Mouse (Mus musculus) megakaryocyte, embryonic 14.5 days (primary cell): ENCODE measurements around the gene D630039A03Rik.

ENCODE experiments used
- FLI1 ChIP-seq: IDR thresholded peaks from 2 replicates; pipeline ENCODE4 v1.6.1; 2012; ENCODE audit warnings: low read length, inconsistent platforms, mixed read lengths
- GATA1 ChIP-seq: IDR thresholded peaks from 3 replicates; pipeline ENCODE4 v1.6.1; 2012; ENCODE audit warnings: mixed read lengths, low read length, inconsistent platforms, borderline replicate concordance

DNA sequence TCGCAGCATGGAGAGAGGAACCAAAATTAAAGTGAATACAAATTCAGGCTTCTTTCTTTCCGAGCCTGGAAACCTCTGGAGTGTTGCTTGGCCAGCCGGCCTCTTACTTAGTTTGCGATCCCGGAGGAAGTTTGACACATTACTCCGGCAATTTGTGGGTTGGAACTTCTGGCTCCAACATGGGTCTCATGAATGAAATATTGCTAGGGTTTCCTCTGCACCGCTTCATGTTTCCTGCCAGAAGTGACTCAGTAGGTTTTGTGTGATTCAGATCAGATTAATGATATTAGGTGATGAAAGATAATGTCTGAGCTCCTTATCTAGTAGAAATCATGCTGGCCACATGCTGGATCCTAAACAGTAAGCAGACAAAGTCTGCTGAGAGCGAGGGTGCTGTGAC is 54.2 kb downstream of the D630039A03Rik start:
- TF ChIP-seq FLI1, result no peak
- no peak for TF ChIP-seq GATA1
